Mouse (Mus musculus): ENCODE results near the gene Sfmbt1.

Gene Sfmbt1

DNA sequence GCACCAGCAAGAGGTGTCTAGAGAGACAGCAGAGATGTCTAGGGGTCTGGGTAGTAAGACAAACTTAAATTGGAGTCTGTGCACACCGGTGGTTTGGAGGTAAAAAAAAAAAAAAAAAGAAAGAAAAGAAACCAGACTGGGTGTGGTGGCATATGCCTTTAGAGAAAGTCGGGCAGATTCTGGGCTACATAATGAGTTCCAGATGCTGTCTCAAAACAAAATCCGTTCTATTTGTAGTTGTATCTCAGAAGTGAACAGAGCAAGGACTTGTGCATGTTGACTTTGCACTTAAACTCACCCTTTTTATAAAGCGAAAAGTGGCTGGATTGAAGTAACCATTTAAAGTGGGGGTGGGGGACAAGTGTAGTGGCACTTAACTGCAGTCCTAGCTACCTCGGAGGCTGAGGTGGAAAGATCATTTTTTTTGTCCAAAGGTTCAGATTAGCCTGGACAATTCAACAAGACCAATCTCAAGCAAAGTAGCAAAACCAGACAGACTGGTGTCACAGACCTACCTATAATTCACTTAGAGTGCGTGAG lies 109.9 kb downstream of the Sfmbt1 start:
- ATAC-seq (ENCODE audit: insufficient number of reproducible peaks, low FRiP score, low TSS enrichment), result no peak

DNA sequence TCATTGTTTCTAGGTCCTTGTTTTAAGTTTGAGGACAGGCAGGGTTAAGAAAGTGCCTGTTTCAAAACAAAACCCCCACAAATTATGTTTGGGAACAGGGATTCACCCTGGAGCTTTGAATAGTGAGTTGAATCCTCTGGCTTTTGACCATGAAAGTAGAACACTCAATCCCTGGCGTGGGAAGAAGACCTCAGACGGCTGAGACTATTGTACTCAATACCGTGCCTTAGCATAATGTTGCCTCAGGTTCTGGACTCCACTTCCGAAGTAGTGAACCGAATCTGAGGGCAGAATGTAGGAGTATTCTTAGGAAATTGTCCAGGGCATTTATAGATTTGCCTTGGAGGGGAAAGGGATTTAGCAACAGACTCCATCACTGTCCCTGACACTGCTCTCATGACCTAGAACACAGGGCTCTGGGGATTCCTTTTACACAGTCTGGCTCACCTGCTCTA lies 110.4 kb downstream of the Sfmbt1 start:
- 0 out of 2 replicates have a peak, but pooled peaks have one; percentile 16 for ATAC-seq (ENCODE audit: insufficient number of reproducible peaks, low FRiP score, low TSS enrichment)

DNA sequence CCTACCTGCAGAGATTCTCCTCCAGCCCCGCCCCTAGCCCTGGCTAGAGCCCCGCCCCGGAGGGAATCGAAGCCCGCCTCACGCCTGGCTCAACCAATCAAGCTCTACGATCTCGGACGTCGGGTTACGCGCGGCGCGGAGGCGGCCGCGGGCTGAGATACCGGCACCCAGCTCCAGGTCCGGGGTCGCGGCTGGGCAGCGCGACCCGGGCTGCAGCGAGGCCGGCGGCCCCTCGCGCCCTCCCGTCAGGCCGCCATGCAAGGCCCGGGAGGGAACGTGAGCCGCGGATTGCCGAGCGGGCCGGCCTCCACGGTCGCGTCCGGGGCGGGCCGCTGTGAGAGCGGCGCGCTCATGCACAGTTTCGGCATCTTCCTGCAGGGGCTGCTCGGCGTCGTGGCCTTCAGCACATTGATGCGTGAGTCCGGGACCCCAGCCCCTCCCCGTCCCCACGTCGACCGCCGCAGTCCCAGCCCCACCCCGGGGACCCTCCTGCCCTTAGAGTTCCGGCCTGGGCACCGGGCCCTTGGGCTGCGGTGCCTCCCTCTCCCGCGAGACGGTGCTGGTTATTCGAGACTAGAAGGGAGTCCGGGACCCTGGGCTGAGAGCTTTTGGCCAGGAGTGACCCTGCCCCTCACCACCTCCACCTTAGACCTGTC lies 111.0 kb downstream of the Sfmbt1 start, which contains the start of gene Tmem110:
Gene Tmem110, plus strand, starts transcription at position 115 of the 656 bp plus-strand sequence.
- ATAC-seq (ENCODE audit: insufficient number of reproducible peaks, low FRiP score, low TSS enrichment), result peak; percentile 95

DNA sequence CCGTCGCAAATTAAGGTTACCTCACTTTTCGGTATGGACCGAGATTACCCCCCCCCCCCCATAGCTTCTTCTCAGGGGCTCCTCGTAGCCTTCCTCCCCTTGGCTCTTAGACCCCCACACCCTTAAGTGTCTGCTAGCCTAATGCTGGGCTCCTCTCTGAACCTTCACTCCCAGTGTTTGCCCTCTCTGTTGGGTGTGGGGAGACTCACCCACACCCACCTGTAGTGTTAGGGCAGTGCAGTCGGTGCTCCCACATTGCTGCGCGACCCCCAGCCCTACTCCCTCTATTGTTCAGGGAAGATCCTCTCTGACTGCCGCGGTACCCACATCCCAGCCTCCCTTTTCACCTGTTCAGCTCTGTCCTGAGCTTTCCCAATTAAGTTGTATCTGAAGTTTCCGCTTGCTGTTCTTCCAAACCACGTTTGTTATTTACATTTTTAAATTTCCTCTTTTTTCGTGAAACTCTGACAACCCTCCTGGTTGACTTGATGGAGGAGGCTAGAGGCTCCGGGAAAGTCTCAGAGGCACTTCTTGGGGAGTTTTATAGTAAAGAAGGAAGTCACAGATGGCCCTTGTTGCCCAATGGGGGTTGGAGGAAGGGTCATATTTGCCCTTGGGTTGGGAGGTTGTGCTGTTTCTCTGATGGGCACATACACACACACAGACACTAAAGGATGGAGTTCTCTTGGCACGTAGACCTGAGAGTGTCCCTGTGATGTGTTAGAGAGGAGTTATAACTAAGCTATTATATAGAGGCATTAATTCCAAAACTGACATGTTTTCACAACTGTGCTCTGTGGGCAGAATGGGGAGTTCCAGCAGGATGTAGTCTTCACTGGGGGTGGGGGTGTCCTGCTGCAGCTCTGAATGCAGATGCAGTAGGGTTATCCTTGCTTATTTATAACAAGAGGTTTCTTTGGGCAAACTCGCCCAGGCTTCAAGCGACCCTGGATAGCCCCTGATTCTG lies 111.8 kb downstream of the Sfmbt1 start:
- peak; percentile 17; the same call in 1 of the 2 replicates for ATAC-seq (ENCODE audit: insufficient number of reproducible peaks, low FRiP score, low TSS enrichment)

DNA sequence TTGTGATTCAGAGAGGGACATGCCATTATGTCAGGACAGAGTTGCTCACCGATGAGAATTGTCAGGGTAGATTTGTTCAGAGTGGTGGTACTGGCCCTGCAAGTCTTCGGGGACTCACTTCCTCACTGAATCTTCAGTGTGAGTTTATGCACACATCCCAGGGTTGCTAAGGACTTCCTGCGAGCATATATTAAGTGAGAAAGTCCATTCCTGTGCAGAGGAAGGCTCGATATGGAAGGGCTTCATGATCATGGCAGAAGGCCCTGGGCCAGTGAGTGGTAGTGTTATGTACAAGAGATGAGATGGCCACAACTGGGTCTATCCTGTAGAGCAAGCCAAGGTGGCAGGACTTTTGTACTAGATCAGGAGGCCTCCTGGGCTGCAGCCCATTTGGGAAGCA lies 112.8 kb downstream of the Sfmbt1 start:
- no peak for ATAC-seq (ENCODE audit: insufficient number of reproducible peaks, low FRiP score, low TSS enrichment)

DNA sequence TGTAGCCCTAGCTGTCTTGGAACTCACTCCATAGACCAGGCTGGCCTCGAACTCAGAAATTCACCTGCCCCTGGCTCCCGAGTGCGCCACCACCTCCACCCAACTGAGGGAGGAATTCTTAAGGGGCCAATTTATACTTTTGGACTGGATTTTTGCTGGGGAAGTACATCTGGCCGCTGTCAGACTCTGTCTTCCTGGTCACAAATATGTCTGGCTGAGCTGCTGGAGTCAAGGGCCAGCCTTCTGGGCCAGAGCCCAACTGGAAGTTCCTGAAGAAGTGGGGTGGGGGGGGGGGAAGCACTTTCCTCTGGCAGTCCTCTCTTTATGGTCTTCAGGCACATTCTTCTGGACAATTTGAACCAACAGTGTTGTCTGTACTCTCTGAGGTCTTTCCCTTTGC lies 113.4 kb downstream of the Sfmbt1 start:
- no peak for ATAC-seq (ENCODE audit: insufficient number of reproducible peaks, low FRiP score, low TSS enrichment)

DNA sequence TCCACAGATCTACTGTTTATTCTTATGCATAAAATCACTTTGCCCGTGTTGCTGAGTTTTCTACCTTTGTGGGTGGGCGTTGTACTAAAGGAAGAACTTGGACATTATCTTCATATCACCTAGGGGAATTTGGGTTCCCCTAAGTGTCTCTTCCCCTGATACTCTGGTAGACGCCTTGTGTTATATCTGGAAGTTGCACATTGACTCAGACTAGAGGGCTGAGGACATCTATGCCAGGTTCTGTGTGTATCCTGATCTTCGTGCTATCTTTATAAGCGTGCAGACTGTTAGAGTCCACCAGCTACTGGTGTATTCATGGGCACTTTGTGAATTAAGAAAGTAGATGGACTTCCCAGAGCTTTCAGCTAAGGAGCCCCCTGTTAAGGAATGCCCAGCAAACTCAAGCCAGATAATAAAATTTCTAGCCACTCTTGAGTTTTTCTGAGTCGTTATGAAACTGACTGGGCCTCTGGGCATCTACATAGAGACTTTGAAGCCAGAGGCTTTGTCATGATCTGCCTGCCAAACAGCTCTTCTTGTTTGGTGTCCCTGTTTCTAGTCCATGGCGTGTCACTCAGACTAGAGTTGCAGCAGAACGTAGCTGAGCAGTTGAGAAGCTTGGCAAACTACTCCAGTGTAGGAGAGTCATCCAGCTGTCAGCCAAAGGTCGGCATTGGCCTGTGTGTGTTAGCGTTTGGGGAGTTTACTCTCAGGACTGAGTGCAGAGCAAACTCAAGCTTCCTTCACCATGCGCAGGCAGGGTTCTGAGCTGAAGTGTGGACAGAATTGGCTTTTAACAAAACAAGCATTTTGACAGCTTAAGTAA lies 114.2 kb downstream of the Sfmbt1 start:
- no peak for ATAC-seq (ENCODE audit: insufficient number of reproducible peaks, low FRiP score, low TSS enrichment)

DNA sequence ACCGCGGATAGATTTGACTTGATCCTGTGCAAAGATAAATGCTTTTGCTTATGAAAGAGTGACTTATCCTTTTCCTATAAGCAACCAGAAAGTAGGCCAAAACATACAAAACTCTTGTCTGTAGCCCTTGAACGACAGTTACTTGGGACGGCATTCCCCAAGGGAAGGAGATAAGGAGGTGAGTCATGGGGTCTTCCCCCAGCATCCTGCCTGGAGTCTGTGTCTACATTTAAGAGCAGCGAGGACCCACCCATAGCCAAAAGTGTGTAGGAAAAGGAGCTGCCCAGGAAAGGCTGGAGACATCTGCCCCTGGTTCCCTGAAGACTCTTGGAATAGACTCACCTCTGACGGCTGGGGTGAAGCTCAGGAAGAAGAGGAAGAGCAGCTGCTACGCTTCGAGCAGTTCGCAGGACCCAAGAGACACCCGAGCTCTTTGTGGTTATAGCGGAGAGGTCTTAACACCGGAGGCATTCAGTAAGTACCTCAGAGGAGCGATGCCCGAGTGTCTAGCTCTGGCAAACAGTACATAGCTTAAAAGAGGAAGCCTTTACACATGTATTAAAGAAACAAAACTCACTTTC lies 122.9 kb downstream of the Sfmbt1 start:
- ATAC-seq (ENCODE audit: insufficient number of reproducible peaks, low FRiP score, low TSS enrichment), result no peak

DNA sequence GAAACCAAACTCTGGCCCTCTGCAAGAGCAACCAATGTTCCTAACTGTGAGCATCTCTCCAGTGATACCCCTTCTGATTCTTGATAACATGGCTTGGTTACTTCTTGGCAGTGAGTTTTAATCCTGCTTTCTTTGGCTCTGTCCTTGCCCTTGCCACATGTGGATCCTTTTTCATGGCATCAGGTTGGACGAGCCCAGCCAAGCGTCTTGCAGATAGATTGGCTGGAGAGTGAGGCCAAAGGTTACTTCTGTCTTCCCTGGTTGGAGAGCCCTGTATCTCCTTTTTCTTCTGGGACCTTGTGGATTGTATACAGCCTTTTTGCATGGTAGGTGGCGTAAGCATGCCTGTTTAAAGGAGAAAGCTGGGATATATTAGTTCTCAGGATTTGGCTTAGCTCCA lies 129.1 kb downstream of the Sfmbt1 start:
- ATAC-seq (ENCODE audit: insufficient number of reproducible peaks, low FRiP score, low TSS enrichment), result no peak

DNA sequence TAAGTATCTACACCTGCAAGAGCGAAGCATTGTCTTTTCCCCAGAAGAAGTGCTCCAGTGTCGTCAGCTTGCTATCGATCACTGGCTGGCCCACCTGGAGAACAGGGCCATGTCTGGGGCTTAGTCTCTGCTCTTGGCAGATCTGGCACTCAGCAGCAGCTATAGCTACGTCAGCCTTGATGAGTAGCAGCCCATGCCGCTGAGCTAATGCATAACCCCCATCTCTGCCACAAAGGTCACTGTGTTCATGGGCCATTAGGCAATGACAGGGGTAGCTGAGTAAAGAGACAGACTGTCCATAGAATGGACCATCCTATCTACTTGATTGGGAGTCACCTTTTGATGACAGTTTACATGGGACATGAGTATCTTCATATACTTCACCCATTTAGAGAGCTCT lies 135.9 kb downstream of the Sfmbt1 start:
- ATAC-seq (ENCODE audit: insufficient number of reproducible peaks, low FRiP score, low TSS enrichment), result no peak

DNA sequence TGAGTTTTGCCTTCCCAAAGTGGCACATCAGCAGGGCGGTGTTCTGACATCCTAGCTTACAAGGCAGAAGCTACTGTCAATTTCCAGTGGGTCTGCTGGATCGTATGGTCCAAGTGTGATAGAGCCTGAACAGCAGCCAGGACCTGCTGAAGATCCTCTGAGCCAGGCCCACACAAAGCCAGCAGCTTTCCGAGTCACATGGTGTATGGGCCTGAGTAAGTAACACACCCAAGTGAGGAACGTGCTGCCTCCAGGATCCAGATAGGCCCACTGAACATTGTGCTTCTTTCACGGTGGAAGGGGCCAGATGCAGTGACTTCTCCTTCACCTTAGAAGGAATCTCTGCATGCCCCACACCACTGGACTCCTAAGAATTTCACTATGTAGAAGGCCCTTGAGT lies 137.7 kb downstream of the Sfmbt1 start:
- ATAC-seq (ENCODE audit: insufficient number of reproducible peaks, low FRiP score, low TSS enrichment), result no peak

DNA sequence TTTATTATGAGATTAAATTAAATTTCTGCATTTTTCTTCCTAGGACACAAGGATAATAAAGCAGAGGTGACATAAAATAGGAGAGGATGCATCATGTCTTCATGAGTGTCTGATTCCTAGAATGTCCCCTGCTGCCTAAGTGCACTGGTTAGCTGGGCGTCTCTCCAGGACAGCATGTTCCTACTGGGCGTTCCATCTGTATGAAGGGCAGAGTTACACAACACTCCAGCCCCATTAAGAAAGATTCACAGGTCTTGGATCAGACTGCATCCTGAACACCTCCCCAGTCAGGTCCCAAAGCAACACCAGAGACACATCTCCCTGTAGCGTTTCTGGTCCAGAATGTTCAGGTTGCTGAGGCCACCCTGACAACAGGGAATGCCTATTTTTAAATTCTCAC lies 140.7 kb downstream of the Sfmbt1 start:
- ATAC-seq (ENCODE audit: insufficient number of reproducible peaks, low FRiP score, low TSS enrichment), result peak; percentile 64

DNA sequence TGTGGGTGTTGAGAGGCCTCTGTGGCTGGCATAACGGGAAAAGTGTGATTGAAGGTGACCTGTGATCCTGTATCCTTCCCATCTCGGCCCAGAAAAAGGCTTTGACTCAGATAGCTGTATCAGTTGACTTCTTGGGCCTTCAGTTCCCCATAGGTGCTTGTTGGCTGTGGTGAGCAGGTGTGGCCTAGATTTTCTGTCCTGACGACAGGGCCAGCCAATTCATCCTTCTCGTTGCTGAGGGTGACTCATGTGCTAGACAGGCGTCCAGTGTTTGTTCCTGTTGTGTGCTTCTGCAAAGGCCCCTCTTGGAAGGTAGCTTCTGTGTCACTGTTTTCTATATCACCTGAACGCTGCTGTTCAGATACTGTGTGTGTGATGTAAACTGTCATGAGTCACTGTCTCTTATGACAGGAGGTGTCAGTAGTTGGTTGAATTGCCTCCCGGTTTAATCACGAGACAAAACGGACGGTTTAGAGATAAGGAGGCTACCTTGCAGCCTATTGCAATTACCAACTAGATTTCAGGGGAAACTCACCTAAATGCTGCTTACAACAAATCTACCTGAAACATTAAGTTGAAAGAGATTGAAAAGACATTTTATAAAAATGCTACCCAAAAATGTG lies 142.3 kb downstream of the Sfmbt1 start:
- ATAC-seq (ENCODE audit: insufficient number of reproducible peaks, low FRiP score, low TSS enrichment), result peak; percentile 43; the same call in 1 of the 2 replicates

DNA sequence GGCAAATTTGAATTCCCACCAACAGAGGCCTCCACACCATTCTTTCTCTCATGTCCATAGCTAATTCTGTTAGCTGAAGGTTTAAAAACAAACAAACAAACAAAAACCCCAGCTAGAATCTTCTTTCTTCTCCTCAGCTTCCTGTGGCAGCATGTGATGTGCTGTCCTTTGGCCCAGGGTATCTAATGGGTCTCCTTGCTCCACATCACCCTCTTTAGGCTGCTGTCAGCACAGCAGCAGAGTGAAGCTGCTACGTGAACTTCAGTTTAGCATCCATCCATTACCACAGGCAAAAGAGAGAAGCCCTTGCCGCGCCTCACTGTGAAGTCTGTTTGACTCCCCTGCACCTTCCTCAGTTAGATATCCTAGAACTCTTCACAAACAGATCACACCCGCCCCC lies 143.3 kb downstream of the Sfmbt1 start:
- no peak for ATAC-seq (ENCODE audit: insufficient number of reproducible peaks, low FRiP score, low TSS enrichment)

DNA sequence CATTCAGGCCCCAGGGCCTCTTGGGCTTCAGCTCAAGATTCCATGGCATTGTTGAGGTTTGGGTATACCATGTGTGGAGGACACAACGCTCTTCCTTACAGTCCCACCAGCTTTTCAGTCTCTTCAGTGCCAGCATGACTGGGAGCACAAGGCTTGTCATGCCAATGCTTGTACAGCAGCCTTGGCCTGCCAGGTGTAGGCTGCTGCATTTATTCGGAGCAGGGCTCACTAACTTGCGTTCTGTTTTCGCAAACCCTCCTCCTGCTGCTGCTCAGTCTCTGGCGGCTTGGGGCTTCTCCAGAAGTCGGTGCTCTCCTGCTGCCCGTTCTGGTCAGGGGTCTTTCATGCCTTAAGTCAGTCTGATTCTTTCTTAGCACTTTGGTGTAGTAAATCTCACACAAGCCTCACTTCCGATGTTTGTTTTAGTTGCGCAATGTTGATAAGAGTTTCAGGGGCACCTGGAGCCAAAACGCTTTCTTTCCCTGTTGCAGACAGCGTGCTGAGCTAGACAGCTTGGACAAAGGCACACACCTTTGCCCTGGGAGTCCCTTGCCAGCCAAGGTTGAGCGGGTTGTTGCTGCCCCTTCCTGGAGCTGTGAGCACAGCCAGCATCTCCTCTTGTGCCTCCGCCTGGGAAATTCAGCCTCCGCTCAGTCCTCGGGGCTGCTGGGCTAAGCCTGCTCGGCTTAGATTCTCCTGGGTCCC lies 146.9 kb downstream of the Sfmbt1 start:
- peak; percentile 58 for ATAC-seq (ENCODE audit: insufficient number of reproducible peaks, low FRiP score, low TSS enrichment)

DNA sequence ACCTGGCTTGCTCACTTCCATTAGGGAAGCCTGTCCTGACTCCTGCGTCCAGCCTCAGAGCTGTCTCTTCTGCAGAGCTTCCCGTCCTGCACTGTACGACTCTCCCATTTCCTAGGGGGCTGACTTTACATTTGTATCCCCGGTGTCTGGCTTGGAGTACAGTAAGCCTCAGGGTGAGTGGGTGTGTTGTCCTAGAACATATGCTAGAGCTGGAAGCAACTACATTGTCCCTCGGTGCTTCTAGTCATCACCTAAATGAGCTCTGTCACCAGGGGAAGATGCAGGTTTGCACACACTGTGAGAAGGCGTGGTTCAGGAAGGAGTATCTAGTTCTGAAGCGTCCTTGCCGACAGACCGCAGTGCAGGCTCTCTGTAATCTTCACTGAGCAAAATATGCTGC lies 147.7 kb downstream of the Sfmbt1 start:
- peak; percentile 37; the same call in 1 of the 2 replicates for ATAC-seq (ENCODE audit: insufficient number of reproducible peaks, low FRiP score, low TSS enrichment)

DNA sequence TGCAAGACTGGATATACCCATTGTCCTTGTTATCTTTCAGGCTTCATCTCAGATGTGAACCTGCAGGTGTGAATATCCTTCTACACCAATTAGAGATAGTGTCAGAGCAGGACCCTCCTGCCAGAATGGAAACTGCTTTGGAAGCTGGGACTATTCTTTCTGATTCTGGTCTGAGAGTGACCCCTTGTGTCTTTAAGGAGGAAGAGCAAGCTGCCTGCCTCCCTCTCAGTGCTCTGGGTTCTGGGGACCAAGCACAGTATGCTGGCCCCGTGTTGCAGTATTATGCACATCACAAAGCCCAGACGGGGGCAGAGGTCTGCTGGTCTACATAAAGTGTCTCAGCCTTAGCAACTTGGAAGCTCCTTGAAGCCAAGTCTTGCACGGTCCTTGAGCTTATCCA lies 150.7 kb downstream of the Sfmbt1 start:
- ATAC-seq (ENCODE audit: insufficient number of reproducible peaks, low FRiP score, low TSS enrichment), result no peak

DNA sequence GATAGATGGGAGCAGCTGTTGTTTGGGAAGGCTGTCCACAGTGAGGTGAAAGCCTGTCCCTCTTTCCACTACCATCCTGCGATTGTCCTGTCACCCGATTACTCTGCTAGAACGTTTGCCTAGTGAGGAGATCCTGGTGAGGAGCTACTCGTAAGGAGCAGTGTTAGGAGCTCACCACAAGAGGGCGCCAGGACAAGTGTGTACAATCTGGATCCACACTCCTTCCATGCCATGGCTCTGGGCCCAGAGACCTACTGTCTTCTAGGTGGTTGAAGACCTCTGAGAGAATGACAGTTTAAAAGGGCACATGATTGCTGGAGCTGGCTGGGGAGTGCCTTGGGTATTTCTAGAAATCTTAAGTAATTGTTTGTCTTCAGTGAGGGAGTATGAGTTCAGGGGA lies 152.4 kb downstream of the Sfmbt1 start:
- peak; percentile 45; the same call in 1 of the 2 replicates for ATAC-seq (ENCODE audit: insufficient number of reproducible peaks, low FRiP score, low TSS enrichment)

DNA sequence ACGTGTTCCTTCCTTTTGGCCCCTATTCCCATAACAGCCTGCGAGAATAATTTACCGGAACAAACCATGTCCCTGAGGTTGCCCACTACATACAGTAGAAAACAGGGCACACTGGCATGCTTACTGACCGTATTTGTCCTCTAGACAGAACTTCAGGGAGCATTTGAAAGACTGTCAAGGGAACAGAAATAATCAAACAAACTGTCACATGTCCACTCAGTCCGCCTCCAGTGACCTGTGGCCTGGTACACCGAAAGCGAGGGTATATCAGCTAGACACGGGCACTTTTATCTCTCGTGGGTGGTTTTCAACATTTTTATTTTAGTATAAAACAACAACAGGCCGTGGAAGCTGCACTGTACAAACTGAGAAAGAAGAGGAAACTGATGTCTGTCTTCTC lies 154.2 kb downstream of the Sfmbt1 start:
- no peak for ATAC-seq (ENCODE audit: insufficient number of reproducible peaks, low FRiP score, low TSS enrichment)

All from cerebellum, adult (tissue).